Mouse (Mus musculus): Measurements from ENCODE around the gene Prss32.

DNA sequence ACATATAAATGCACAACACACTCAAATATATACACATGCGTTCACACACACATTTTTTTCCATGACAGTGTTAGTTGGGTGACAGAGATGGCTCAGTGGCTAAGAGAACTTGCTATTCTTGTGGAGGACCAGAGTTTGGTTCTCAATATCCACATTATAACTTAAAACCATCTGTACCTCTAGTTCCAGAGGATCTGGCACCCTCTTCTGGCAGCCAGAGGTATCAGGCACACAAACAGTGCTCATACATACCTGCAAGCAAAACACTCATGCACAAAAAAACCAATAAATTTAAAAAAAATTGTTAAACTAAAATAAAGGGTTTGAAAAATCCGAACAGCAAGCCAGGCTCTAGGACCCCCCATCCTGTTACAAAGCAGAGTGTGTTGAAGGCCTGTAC is 6.4 kb downstream of the Prss32 start:
- TF ChIP-seq CTCF (IDR thresholded peaks at IDR 0.05; ENCODE audit: extremely low read depth, insufficient read length, insufficient replicate concordance, low read depth, low read length) (no peak), POLR2A (IDR thresholded peaks at IDR 0.05; ENCODE audit: low read depth, low read length) (no peak)
